Mouse (Mus musculus): ENCODE measurements at regions not wholly inside any gene's neighbourhood (a gene's known extent, or its start where the extent isn't known, plus 50 kb on each side); places are given as distances from the start of the nearest gene placed in this dataset.

- no peak overlapping the region for H3K4me2 ChIP-seq (replicated peaks)
- no peaks in the 10 kb centered on the region for H3K9me3 ChIP-seq (ENCODE audit: control insufficient read depth, low read length)
- H3K36me3 ChIP-seq (replicated peaks; ENCODE audit: control insufficient read depth, insufficient read depth), result no peaks in the 10 kb centered on the region
- H3K27ac ChIP-seq, result no peak overlapping the region
- ATAC-seq (ENCODE audit: low FRiP score) (no peak), DNase-seq (ENCODE audit: low spot score) (no peak)
- no peaks in the 10 kb centered on the region for H3K4me1 ChIP-seq (replicated peaks; ENCODE audit: control insufficient read depth, insufficient read depth, low read length)
- H3K9ac ChIP-seq, result no peak overlapping the region
- no peak overlapping the region for H3K4me3 ChIP-seq (replicated peaks; ENCODE audit: low read length)
- H3K27me3 ChIP-seq (ENCODE audit: control insufficient read depth, insufficient read depth, low read length), result no peaks in the 10 kb centered on the region
Observed at GRCm38 (mm10) chr9:71362401-71362800, 123.3 kb downstream of the Polr2m start.

GRCm38 (mm10) chr9:71361961-71362360 lies 123.8 kb downstream of the Polr2m start:
- H3K9me3 ChIP-seq (ENCODE audit: control insufficient read depth, low read length), result no peaks in the 10 kb centered on the region
- DNase-seq (ENCODE audit: low spot score), result no peak
- ATAC-seq (ENCODE audit: low FRiP score), result no peak
- WGBS, result 81% methylated on average over 5 of the region's 5 CpGs
- H3K36me3 ChIP-seq (replicated peaks; ENCODE audit: control insufficient read depth, insufficient read depth), result no peaks in the 10 kb centered on the region
- no peaks in the 10 kb centered on the region for H3K27me3 ChIP-seq (ENCODE audit: control insufficient read depth, insufficient read depth, low read length)
- no peaks in the 10 kb centered on the region for H3K4me1 ChIP-seq (replicated peaks; ENCODE audit: control insufficient read depth, insufficient read depth, low read length)
- H3K27ac ChIP-seq, result no peak overlapping the region
- H3K4me2 ChIP-seq (replicated peaks), result no peak overlapping the region
- no peak overlapping the region for H3K4me3 ChIP-seq (replicated peaks; ENCODE audit: low read length)
- H3K9ac ChIP-seq, result no peak overlapping the region

- no peaks in the 10 kb centered on the region for H3K9me3 ChIP-seq (ENCODE audit: control insufficient read depth, low read length)
- no peak overlapping the region for H3K9ac ChIP-seq
- H3K4me2 ChIP-seq (replicated peaks), result no peak overlapping the region
- ATAC-seq (ENCODE audit: low FRiP score) (no peak; the same call in 1 of the 2 replicates), DNase-seq (ENCODE audit: low spot score) (no peak)
- WGBS, result 52% methylated on average over 2 of the region's 2 CpGs
- H3K4me3 ChIP-seq (replicated peaks; ENCODE audit: low read length), result no peak overlapping the region
- no peaks in the 10 kb centered on the region for H3K4me1 ChIP-seq (replicated peaks; ENCODE audit: control insufficient read depth, insufficient read depth, low read length)
- H3K27me3 ChIP-seq (ENCODE audit: control insufficient read depth, insufficient read depth, low read length), result no peaks in the 10 kb centered on the region
- H3K27ac ChIP-seq, result no peak overlapping the region
- H3K36me3 ChIP-seq (replicated peaks; ENCODE audit: control insufficient read depth, insufficient read depth), result no peaks in the 10 kb centered on the region
Observed at GRCm38 (mm10) chr9:71361311-71361710, 124.4 kb downstream of the Polr2m start.

GRCm38 (mm10) chr9:71360676-71361075 lies 125.1 kb downstream of the Polr2m start:
- Histone ChIP-seq H3K4me3 (replicated peaks; ENCODE audit: low read length) (no peak overlapping the region), H3K9me3 (ENCODE audit: control insufficient read depth, low read length) (no peaks in the 10 kb centered on the region), H3K36me3 (replicated peaks; ENCODE audit: control insufficient read depth, insufficient read depth) (no peaks in the 10 kb centered on the region), H3K9ac (no peak overlapping the region), H3K4me2 (replicated peaks) (no peak overlapping the region), H3K4me1 (replicated peaks; ENCODE audit: control insufficient read depth, insufficient read depth, low read length) (no peaks in the 10 kb centered on the region), H3K27ac (no peak overlapping the region), H3K27me3 (ENCODE audit: control insufficient read depth, insufficient read depth, low read length) (no peaks in the 10 kb centered on the region)
- DNase-seq (ENCODE audit: low spot score) (no peak), ATAC-seq (ENCODE audit: low FRiP score) (no peak)
- 89% methylated on average over 5 of the region's 5 CpGs for WGBS

- H3K4me1 ChIP-seq (replicated peaks; ENCODE audit: control insufficient read depth, insufficient read depth, low read length), result no peaks in the 10 kb centered on the region
- H3K27ac ChIP-seq, result no peak overlapping the region
- no peak overlapping the region for H3K4me3 ChIP-seq (replicated peaks; ENCODE audit: low read length)
- DNase-seq (ENCODE audit: low spot score), result peak; percentile 70
- no peak overlapping the region for H3K4me2 ChIP-seq (replicated peaks)
- no peaks in the 10 kb centered on the region for H3K36me3 ChIP-seq (replicated peaks; ENCODE audit: control insufficient read depth, insufficient read depth)
- no peaks in the 10 kb centered on the region for H3K27me3 ChIP-seq (ENCODE audit: control insufficient read depth, insufficient read depth, low read length)
- WGBS, result 43% methylated on average over 4 of the region's 4 CpGs
- no peak for ATAC-seq (ENCODE audit: low FRiP score)
- H3K9ac ChIP-seq, result no peak overlapping the region
- no peaks in the 10 kb centered on the region for H3K9me3 ChIP-seq (ENCODE audit: control insufficient read depth, low read length)
Observed at GRCm38 (mm10) chr9:71358961-71359360, 126.8 kb downstream of the Polr2m start.

GRCm38 (mm10) chr9:71355721-71356120 lies 130.0 kb downstream of the Polr2m start:
- no peaks in the 10 kb centered on the region for H3K27me3 ChIP-seq (ENCODE audit: control insufficient read depth, insufficient read depth, low read length)
- 67% methylated on average over 5 of the region's 5 CpGs for WGBS
- H3K36me3 ChIP-seq (replicated peaks; ENCODE audit: control insufficient read depth, insufficient read depth), result no peaks in the 10 kb centered on the region
- no peaks in the 10 kb centered on the region for H3K9me3 ChIP-seq (ENCODE audit: control insufficient read depth, low read length)
- no peak for ATAC-seq (ENCODE audit: low FRiP score)
- H3K9ac ChIP-seq, result no peak overlapping the region
- H3K4me2 ChIP-seq (replicated peaks), result no peak overlapping the region
- no peak for DNase-seq (ENCODE audit: low spot score)
- H3K27ac ChIP-seq, result no peak overlapping the region
- no peaks in the 10 kb centered on the region for H3K4me1 ChIP-seq (replicated peaks; ENCODE audit: control insufficient read depth, insufficient read depth, low read length)
- H3K4me3 ChIP-seq (replicated peaks; ENCODE audit: low read length), result no peak overlapping the region
